Mouse (Mus musculus): ENCODE results near the gene Kcns3.

DNA sequence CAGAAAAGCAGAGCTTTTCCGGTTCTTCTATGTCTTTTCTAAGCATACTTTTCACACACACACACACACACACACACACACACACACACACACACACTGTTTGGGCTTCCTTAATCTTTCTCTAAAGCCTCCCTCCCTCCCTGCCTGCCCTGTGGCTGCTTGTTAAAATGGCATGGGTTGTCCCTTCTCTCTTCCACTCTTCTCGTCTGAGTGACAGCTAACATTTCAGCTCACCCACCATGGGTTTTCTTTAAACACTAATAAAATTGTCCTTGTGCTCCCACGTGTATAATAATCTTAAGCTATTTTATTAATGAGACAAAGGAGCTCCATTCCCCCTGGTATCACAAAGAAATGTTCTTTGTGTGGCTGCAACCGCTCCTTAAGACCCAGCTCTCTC, 47.2 kb upstream of the Kcns3 start:
- TF ChIP-seq EP300 (IDR thresholded peaks at IDR 0.05; ENCODE audit: low read depth) (no peak), CTCF (IDR thresholded peaks at IDR 0.05; ENCODE audit: low read depth) (no peak)

Data from liver, embryonic 14.5 days (tissue).